Mouse (Mus musculus) limb, embryonic 12.5 days (tissue): ENCODE data around the gene Stk32b. TPM values are rescaled to one million over a fixed set of nuclear protein-coding genes. Genes with fewer than 3 reads are reported as not detected.

ENCODE experiments used
- ATAC-seq: fragments of 200-750 bp; cut with Nextera tagmentation; 2 replicates; pipeline ENCODE4 v1.8.0; 2017; ENCODE audit warnings: low read depth, moderate TSS enrichment; ENCODE audit not compliant: insufficient number of reproducible peaks, insufficient read depth, low FRiP score, low TSS enrichment
- H3K27ac ChIP-seq: fragments of 300-500 bp; sonication (generic); 2 replicates; pipeline ENCODE4 v1.5.1; 2016; ENCODE audit warnings: mild to moderate bottlenecking, moderate library complexity
- H3K27me3 ChIP-seq: fragments of 300-500 bp; sonication (generic); 2 replicates; pipeline ENCODE4 v1.6.1; 2016; ENCODE audit warnings: mild to moderate bottlenecking, moderate library complexity
- H3K36me3 ChIP-seq: fragments of 300-500 bp; sonication (generic); 2 replicates; pipeline ENCODE4 v1.6.1; 2016; ENCODE audit warnings: mild to moderate bottlenecking, moderate library complexity
- H3K4me1 ChIP-seq: fragments of 300-500 bp; sonication (generic); replicated peaks from 2 replicates; pipeline ENCODE4 v1.6.1; 2016
- H3K4me2 ChIP-seq: fragments of 300-500 bp; sonication (generic); 2 replicates; pipeline ENCODE4 v1.6.1; 2016; ENCODE audit warnings: mild to moderate bottlenecking, moderate library complexity
- H3K4me3 ChIP-seq: fragments of 300-500 bp; sonication (generic); replicated peaks from 2 replicates; pipeline ENCODE4 v1.5.1; 2016; ENCODE audit warnings: mild to moderate bottlenecking
- H3K9ac ChIP-seq: fragments of 300-500 bp; sonication (generic); replicated peaks from 2 replicates; pipeline ENCODE4 v1.6.1; 2016; ENCODE audit warnings: mild to moderate bottlenecking, moderate library complexity
- H3K9me3 ChIP-seq: fragments of 300-500 bp; sonication (generic); 2 replicates; pipeline ENCODE4 v1.6.1; 2016; ENCODE audit warnings: mild to moderate bottlenecking, moderate library complexity
- WGBS: fragments of 180-500 bp; shearing (Covaris S2); methylation state at CpG from one replicate; pipeline ENCODE4 v1.1.7; 2016; 5-methylcytosine and 5-hydroxymethylcytosine counted together
- polyA plus RNA-seq: library from polyadenylated mRNA; unstranded; fragments of >200 nt; fragmentation: Nextera tagmentation; extraction: Ambion mirVana; gene quantifications from 2 replicates; pipeline ENCODE4 v1.2.1, GENCODE M21; 2016

The Stk32b gene
- polyA plus RNA-seq, 1 experiment from 2014 or later: 1.2 TPM

- no peak overlapping the region for H3K4me2 ChIP-seq
- no peak for ATAC-seq
- 85% methylated on average over 3 of the region's 3 CpGs for WGBS
- H3K27me3 ChIP-seq: no peaks in the 10 kb centered on the region; the same call in 1 of the 2 replicates
- H3K9me3 ChIP-seq: no peaks in the 10 kb centered on the region
- H3K27ac ChIP-seq: no peak overlapping the region
- no peak overlapping the region for H3K4me3 ChIP-seq
- no peak overlapping the region for H3K9ac ChIP-seq
- H3K36me3 ChIP-seq: no peaks in the 10 kb centered on the region
- H3K4me1 ChIP-seq: no peaks in the 10 kb centered on the region
Observed at GRCm38 (mm10) chr5:37447546-37447945, 269.4 kb downstream of the Stk32b start.

- Histone ChIP-seq H3K4me3 (no peak overlapping the region), H3K9me3 (no peaks in the 10 kb centered on the region), H3K9ac (no peak overlapping the region), H3K36me3 (no peaks in the 10 kb centered on the region), H3K27me3 (no peaks in the 10 kb centered on the region; the same call in 1 of the 2 replicates), H3K4me2 (no peak overlapping the region), H3K27ac (no peak overlapping the region), H3K4me1 (no peaks in the 10 kb centered on the region)
- 77% methylated on average over 2 of the region's 2 CpGs for WGBS
- ATAC-seq: no peak
Observed at GRCm38 (mm10) chr5:37442767-37443166, 274.2 kb downstream of the Stk32b start.

GRCm38 (mm10) chr5:37435417-37435816 is 281.6 kb downstream of the Stk32b start:
- no peak overlapping the region for H3K27ac ChIP-seq
- no peaks in the 10 kb centered on the region for H3K4me1 ChIP-seq
- H3K36me3 ChIP-seq: no peaks in the 10 kb centered on the region
- H3K4me3 ChIP-seq: no peak overlapping the region
- no peaks in the 10 kb centered on the region for H3K9me3 ChIP-seq
- no peak for ATAC-seq
- 0 out of 2 replicates have a peak, but pooled peaks cover 3% of the 10 kb centered on the region for H3K27me3 ChIP-seq
- H3K4me2 ChIP-seq: no peak overlapping the region
- H3K9ac ChIP-seq: no peak overlapping the region
- 69% methylated on average over 3 of the region's 3 CpGs for WGBS

- Histone ChIP-seq H3K4me1 (no peaks in the 10 kb centered on the region), H3K27ac (no peak overlapping the region), H3K9me3 (no peaks in the 10 kb centered on the region), H3K4me2 (no peak overlapping the region), H3K4me3 (no peak overlapping the region), H3K27me3 (0 out of 2 replicates have a peak, but pooled peaks cover 3% of the 10 kb centered on the region), H3K36me3 (peaks cover 32% of the 10 kb centered on the region), H3K9ac (no peak overlapping the region)
- no peak for ATAC-seq
Observed at GRCm38 (mm10) chr5:37427210-37427609, 289.8 kb downstream of the Stk32b start.

GRCm38 (mm10) chr5:37419028-37419427 is 297.9 kb downstream of the Stk32b start:
- H3K36me3 ChIP-seq: peaks cover 71% of the 10 kb centered on the region
- no peak for ATAC-seq
- H3K9me3 ChIP-seq: no peaks in the 10 kb centered on the region
- no peaks in the 10 kb centered on the region for H3K4me1 ChIP-seq
- H3K4me3 ChIP-seq: no peak overlapping the region
- H3K9ac ChIP-seq: 0 out of 2 replicates have a peak overlapping the region, but pooled peaks have one; percentile 27
- no peak overlapping the region for H3K27ac ChIP-seq
- H3K27me3 ChIP-seq: no peaks in the 10 kb centered on the region
- no peak overlapping the region for H3K4me2 ChIP-seq
- WGBS: 91% methylated on average over 6 of the region's 6 CpGs

Other genes with a start within 250 kb of the Stk32b start
- gene Cytl1, start 18.3 kb upstream of the Stk32b start, polyA plus RNA-seq: 7.9 and 14.6 TPM in 2 replicates
- gene Msx1, start 107.4 kb upstream of the Stk32b start, polyA plus RNA-seq: 462 and 487 TPM in 2 replicates